Mouse (Mus musculus) ES-Bruce4 (cell line): ENCODE results near the gene Tat.

ENCODE experiments used
- CTCF ChIP-seq: IDR thresholded peaks from one replicate; pipeline ENCODE4 v1.8.1; 2011; ENCODE audit warnings: low read depth, low read length
- EP300 ChIP-seq: IDR thresholded peaks from 2 replicates; pipeline ENCODE4 v1.6.1; 2011; ENCODE audit warnings: low read depth, low read length; ENCODE audit not compliant: insufficient read depth
- POLR2A ChIP-seq: IDR thresholded peaks from one replicate; pipeline ENCODE4 v1.8.1; 2011; ENCODE audit warnings: low read length; ENCODE audit not compliant: insufficient read depth

GRCm38 (mm10) chr8:110004300-110004699 is 14.1 kb downstream of the Tat start:
- no peak for TF ChIP-seq POLR2A
- no peak for TF ChIP-seq CTCF
- no peak for TF ChIP-seq EP300
